Mouse (Mus musculus) neural tube, postnatal 0 days (tissue): ENCODE data around the gene Gm15130. TPM values are rescaled to one million over a fixed set of nuclear protein-coding genes. Genes with fewer than 3 reads are reported as not detected.

Experiments
- polyA plus RNA-seq: library from polyadenylated mRNA; unstranded; fragments of >200 nt; fragmentation: Nextera tagmentation; extraction: Ambion mirVana; gene quantifications from 2 replicates; pipeline ENCODE4 v1.2.1, GENCODE M21; 2015

The Gm15130 gene
- not detected in 2 replicates for polyA plus RNA-seq

GRCm38 (mm10) chr2:111152836-111153235 lies at the start of gene Gm15130:
Gene Gm15130 (minus strand): TSS chr2:111152936.

GRCm38 (mm10) chr2:111105882-111106281 lies 46.9 kb downstream of the Gm15130 start, which contains the start of gene Gm13941:
Gene Gm13941 (minus strand): TSS chr2:111105982.

Other genes with a start within 250 kb of the Gm15130 start
- gene Ano3, start 202.0 kb downstream of the Gm15130 start, polyA plus RNA-seq, result 1.2 and 1.6 TPM in 2 replicates
- gene Gm13941, start 47.0 kb downstream of the Gm15130 start, polyA plus RNA-seq, result not detected in 2 replicates
- not detected in 2 replicates for gene 4930430A15Rik, start 76.7 kb upstream of the Gm15130 start, polyA plus RNA-seq
- gene Olfr1275, start 82.3 kb upstream of the Gm15130 start, polyA plus RNA-seq, result not detected in 2 replicates
- not detected in 2 replicates for gene Olfr1276, start 101.6 kb upstream of the Gm15130 start, polyA plus RNA-seq
- not detected in 2 replicates for gene Olfr1277, start 121.2 kb upstream of the Gm15130 start, polyA plus RNA-seq
- not detected in 2 replicates for gene Olfr1278, start 137.2 kb upstream of the Gm15130 start, polyA plus RNA-seq
- not detected in 2 replicates for gene Olfr1279, start 147.7 kb upstream of the Gm15130 start, polyA plus RNA-seq
- gene Olfr1280, start 161.1 kb upstream of the Gm15130 start, polyA plus RNA-seq, result not detected in 2 replicates
- not detected in 2 replicates for gene Olfr1281, start 173.6 kb upstream of the Gm15130 start, polyA plus RNA-seq
- not detected in 2 replicates for gene Olfr1282, start 183.1 kb upstream of the Gm15130 start, polyA plus RNA-seq
- gene Olfr1283, start 213.9 kb upstream of the Gm15130 start, polyA plus RNA-seq, result not detected in 2 replicates
- gene Olfr1284, start 222.6 kb upstream of the Gm15130 start, polyA plus RNA-seq, result not detected in 2 replicates